In the genomic region with DNA sequence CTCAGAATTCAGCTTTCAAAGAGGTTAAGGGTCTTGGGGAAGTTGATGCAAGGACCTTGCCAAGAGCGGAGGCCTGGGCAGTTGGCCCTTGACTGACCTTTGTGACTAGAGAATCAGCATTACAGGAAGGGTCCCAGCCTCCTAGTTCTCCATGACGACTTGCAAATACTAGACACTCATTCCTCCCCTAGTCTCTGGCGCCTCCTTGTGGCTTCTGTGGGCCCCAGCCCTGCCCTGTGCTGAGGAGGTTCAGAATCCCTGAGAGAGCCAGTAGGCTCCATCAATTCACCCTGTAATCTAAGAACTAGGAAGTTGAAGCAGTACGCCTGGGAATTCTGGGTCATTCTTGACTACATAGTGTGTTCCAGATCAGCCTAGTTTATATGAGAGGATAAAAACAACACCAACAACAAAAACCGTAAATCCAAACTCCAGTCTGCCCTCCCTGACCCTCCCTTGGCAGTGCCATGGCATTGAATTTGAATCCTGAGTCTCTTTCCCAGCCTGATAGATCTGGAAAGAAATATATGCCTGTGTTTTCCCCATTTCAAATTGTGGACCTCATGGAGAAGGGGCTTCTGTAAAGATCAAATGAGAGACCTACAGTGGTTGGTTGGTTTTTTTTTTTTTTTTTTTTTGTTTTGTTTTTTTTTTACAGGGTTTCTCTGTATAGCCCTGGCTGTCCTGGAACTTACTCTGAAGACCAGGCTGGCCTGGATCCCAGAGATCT, we compare ENCODE assay signal across 1 mouse cellular context.
TF ChIP-seq lines count a peak whose summit lies in the region.

No protein-coding gene starts in this region.

TF ChIP-seq in C2C12, 6 proteins besides CTCF, POLR2A, EP300 and RAD21:
- no peak for TF ChIP-seq FOSL1 (IDR thresholded peaks at IDR 0.05; ENCODE audit: insufficient read depth, low read length, poor library complexity, severe bottlenecking)
- TF ChIP-seq USF1 (IDR thresholded peaks at IDR 0.05; ENCODE audit: low read depth): no peak
- no peak for TF ChIP-seq MAX (IDR thresholded peaks at IDR 0.05)
- TF ChIP-seq MYOG (IDR thresholded peaks at IDR 0.05; ENCODE audit: control insufficient read depth, extremely low read depth, insufficient read length): no peak
- no peak for TF ChIP-seq MYOD1 (IDR thresholded peaks at IDR 0.05; ENCODE audit: control insufficient read depth, insufficient read length, low read depth)
